Mouse (Mus musculus): ENCODE measurements around the gene Pphln1. TPM values are rescaled to one million over a fixed set of nuclear protein-coding genes. Genes with fewer than 3 reads are reported as not detected.

Gene Pphln1
- total RNA-seq, 4 experiments from 2014 or later: 34.3 to 49.4 (median 43.9) TPM

- DNase-seq (ENCODE audit: low spot score in 2 of 2): no peak
Observed at GRCm38 (mm10) chr15:93538551-93539205, 140.5 kb downstream of the Pphln1 start.

- DNase-seq (ENCODE audit: low spot score in 2 of 2): no peak
Observed at GRCm38 (mm10) chr15:93539415-93539814, 141.3 kb downstream of the Pphln1 start.

Other genes with a start within 250 kb of the Pphln1 start
- gene Gxylt1, start 123.2 kb upstream of the Pphln1 start, total RNA-seq (2022): 10 to 100 TPM; 12.0 to 13.0 (median 12.4) TPM
- 10 to 100 TPM; 81.1 to 91.2 (median 84.0) TPM for gene Yaf2, start 61.4 kb upstream of the Pphln1 start, total RNA-seq (2022)
- gene Zcrb1, start within 50 bp of the Pphln1 start, total RNA-seq (2022): 10 to 100 TPM; 64.6 to 82.9 (median 74.2) TPM
- gene Prickle1, start 197.5 kb downstream of the Pphln1 start, total RNA-seq (2022): 10 to 100 TPM; 67.6 to 75.5 (median 72.2) TPM

Data from layer of hippocampus, adult 8-10 months (tissue).